Mouse (Mus musculus) erythroid progenitor cell, adult 5-6 weeks (primary cell): ENCODE results near the gene Gal. TPM values are rescaled to one million over a fixed set of nuclear protein-coding genes. Genes with fewer than 3 reads are reported as not detected.

Experiments
- ATAC-seq: replicated peaks from 2 replicates; pipeline ENCODE4 v1.8.0; 2016; ENCODE audit warnings: moderate number of reproducible peaks, mild to moderate bottlenecking, moderate TSS enrichment, inconsistent platforms; ENCODE audit not compliant: poor library complexity, low FRiP score, severe bottlenecking
- total RNA-seq, 2 experiments: library from RNA; stranded (forward) in 1 of 2; stranded (reverse) in 1 of 2; fragments of 150-400 nt in 1 of 2; fragments of 186-747, 209-891 nt in 1 of 2; gene quantifications; 2 replicates each; pipeline versions ENCODE4 v1.2.3 to v1.2.4; 2015 to 2017; ENCODE audit warnings: low replicate concordance in 2 of 2

Gene Gal
- total RNA-seq, 2 experiments from 2014 or later: not detected

DNA sequence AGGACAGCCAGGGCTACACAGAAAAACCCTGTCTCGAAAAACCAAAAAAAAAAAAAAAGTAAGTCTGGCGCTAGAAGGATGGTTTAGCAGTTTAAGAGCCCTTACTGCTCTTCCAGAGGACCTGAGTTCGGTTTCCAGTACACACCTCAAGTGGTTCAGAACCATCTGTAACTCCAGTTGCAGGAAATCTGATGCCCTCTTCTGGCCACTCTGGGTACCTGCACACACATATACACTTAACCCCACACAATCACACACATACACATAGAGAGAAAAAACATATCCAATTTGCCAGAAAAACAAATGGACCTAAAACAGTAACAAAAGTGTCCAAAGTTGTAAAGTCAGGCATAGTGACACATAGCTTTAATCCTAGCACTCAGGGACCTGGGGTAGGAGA lies 49.3 kb downstream of the Gal start:
- ATAC-seq: no peak

DNA sequence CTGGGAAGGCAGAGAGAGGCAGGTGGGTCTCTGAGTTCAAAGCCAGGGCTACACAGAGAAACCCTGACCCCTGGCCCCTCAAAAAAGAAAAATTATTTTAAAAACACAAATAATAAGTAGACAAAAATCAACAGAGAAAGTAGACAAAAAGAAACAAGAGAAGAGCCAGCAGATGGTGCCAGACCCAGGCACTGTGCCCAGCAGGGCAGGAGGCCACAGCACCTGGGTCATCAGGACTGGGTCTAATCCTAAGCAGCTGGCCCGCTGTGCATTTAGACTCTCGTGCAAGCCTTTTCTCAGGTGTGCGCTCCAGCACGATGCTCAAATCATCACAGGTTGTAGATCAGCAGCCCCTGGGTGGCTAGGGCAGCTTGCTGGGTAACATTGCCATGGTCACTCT lies 50.8 kb downstream of the Gal start:
- ATAC-seq: no peak

Other genes with a start within 250 kb of the Gal start
- gene Mrpl21, start 131.6 kb downstream of the Gal start, total RNA-seq (2015; ENCODE audit: low replicate concordance): 29.2 and 33.5 TPM in 2 replicates
- 13.6 and 30.7 TPM in 2 replicates for gene Mrpl21, start 131.6 kb downstream of the Gal start, total RNA-seq (2017; ENCODE audit: low replicate concordance)
- gene Ighmbp2, start 131.5 kb downstream of the Gal start, total RNA-seq (2015; ENCODE audit: low replicate concordance): 0.42 and 1.1 TPM in 2 replicates
- 1.0 and 1.7 TPM in 2 replicates for gene Ighmbp2, start 131.5 kb downstream of the Gal start, total RNA-seq (2017; ENCODE audit: low replicate concordance)
- 17.6 and 22.3 TPM in 2 replicates for gene Cpt1a, start 92.2 kb downstream of the Gal start, total RNA-seq (2015; ENCODE audit: low replicate concordance)
- 10.7 and 15.7 TPM in 2 replicates for gene Cpt1a, start 92.2 kb downstream of the Gal start, total RNA-seq (2017; ENCODE audit: low replicate concordance)
- 1.7 TPM in 1 of 2 replicates, not detected in the other for gene Tesmin, start 25.7 kb downstream of the Gal start, total RNA-seq (2015; ENCODE audit: low replicate concordance)
- not detected in 2 replicates for gene Tesmin, start 25.7 kb downstream of the Gal start, total RNA-seq (2017; ENCODE audit: low replicate concordance)
- gene Ppp6r3, start 161.2 kb upstream of the Gal start, total RNA-seq (2015; ENCODE audit: low replicate concordance): 117 and 121 TPM in 2 replicates
- 142 and 208 TPM in 2 replicates for gene Ppp6r3, start 161.2 kb upstream of the Gal start, total RNA-seq (2017; ENCODE audit: low replicate concordance)